Mouse (Mus musculus): ENCODE data around the gene Prr13. TPM values are rescaled to one million over a fixed set of nuclear protein-coding genes. Genes with fewer than 3 reads are reported as not detected.

Gene Prr13
- total RNA-seq, 4 experiments from 2014 or later = 18.7 to 25.3 (median 22.0) TPM

DNA sequence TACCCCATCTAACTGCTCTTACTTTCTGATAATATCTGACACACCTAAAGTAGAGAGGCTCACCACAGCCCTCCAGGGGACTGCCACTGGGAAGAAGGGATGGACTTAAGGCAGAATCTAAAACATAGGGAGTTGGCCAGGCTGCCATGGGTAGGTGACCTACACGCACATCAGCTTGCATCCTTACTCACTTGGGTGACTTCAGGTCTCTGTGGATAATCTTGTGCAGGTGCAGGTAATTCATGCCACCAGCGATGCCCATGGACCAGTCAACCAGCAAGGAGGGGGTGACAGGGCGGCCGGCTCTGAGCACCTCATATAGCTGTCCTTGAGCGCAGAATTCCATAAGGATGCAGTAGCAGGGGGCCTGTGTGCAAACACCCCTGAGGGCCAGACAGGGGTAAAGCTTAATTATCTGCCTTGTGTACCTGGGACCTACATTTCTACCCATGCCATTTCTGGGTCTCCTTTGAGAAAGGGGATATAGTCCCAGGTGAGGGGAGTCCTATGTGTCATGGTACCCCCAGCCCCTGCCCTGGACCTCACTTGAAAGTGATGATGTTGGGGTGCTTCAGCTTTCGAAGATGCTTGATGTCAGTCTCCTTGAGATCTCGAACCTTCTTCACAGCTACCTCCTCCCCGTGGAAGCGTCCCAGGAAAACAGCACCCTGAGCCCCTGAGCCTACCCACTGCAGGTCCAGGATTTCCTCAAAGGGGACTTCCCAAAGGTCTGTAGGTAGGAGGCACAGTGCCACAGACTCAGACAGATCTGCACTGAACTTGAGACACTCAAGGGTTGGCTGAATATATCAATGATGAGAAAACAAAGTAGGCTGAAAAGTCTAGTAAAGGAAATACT is 45.3 kb downstream of the Prr13 start:
- DNase-seq (ENCODE audit: low spot score) = no peak

DNA sequence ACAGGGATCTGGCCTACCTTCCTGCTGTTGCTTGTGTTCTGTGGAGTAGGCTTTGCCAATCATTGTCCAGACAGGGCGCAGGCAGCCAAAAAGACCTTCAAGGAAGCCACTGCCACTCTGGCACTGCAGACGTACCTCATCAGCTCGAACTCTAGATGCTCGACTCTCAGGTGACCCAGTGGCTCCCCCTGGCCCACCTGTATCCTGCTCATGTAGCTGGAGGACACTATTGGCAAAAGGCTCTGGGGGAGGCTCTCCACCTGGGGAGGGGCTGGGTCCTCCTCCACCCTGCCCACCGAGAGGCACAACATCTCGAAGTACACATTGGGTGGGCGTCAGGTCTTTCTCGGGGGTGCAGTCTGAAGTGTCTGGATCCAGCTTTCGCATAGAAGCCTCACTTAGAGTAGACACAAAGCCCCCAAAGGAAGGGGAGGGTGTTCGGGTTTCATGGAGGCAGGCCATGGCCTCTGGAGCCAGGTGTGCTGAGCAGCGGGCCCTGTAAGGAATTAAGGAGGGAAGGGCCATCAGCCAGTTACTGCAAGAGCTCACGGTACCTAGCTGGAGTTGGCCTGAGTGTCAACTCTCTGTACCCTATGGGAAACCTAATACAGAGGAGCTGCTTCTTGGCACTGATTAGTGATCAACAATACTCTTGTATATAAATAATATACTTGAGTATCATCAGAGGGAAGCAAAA is 46.4 kb downstream of the Prr13 start:
- DNase-seq (ENCODE audit: low spot score) = no peak

DNA sequence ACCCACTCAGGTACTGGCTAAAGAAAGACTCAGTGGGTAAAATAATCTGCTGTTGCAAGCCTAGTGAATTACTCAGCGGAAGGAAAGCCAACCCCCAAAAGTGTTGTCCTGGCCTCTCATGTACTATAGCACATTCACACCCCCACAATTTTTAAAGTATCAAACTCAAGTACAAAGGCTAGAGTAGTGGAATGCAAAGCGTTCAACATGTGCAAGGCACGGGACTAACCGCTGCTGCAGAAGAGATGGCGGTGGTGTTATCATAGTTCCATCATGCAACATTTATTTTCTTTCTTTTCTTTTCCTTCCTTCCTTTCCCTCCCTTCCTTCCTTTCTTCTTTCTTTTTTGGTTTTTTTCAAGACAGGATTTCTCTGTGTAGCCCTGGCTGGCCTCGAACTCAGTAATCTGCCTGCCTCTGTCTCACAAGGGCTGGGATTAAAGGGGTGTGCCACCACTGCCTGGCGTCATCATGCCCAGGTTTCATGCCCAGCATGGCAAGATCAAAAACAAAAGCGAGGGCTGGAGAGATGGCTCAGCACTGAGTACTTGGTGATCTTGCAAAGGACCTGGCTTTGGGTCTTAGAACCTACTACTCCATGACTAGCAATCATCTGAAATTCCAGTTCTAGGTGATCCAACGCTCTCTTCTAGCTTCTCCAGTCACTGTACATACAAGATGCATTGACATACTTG is 47.1 kb downstream of the Prr13 start:
- no peak for DNase-seq (ENCODE audit: low spot score)

DNA sequence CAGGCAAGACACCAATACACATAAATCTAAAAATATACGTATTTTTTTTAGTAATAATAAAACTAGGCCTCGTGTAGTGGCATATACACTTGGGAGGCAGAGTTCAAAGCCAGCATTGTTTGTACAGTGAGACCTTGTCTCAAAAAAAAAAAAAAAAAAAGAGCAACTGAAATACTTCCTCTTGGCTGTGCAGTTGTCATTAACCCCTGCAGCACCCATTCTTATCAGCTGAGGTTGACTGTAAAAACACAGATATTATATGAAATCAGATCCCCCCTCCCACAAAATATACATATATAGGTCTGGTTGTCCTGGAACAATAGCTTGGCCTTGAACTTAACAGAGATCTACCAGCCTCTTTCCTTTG is 47.6 kb downstream of the Prr13 start:
- no peak for DNase-seq (ENCODE audit: low spot score)

DNA sequence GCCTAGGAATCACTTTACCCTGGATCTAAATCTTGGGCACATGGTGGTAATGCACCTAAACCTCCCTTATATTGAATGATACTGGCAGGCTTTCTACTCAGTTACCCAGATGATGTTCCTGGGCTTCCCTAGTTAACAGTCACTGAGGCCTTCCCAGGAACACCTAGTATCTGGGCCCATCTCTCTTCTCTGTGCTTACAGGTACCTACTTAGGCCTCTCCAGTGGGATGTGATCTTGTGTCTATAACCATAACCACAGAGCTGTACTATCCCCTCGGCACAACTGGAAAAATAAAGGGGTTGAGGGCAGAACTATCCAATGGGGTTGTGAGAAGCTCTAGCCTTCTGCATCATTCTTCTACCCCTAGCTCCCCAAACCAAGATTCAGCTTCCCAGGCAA is 48.0 kb downstream of the Prr13 start:
- no peak for DNase-seq (ENCODE audit: low spot score)

DNA sequence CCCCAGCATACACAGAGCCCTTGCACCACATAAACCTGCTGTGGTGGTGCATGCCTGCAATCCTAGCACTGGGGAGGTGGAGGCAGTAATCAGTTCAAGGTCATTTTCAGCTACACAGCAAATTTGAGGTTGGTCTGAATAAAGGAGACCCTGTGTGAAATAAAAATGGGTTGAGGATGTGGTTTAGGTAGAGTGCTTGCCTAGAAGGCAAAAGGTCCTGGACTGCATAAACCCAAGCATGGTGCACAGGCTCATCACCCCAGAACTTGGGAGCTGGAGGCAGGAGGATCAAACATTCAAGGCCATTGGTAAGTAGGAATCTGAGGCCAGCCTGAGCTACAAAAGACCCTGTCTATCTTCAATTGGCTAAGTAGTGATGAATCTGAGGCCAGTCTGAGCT is 48.7 kb downstream of the Prr13 start:
- no peak for DNase-seq (ENCODE audit: low spot score)

DNA sequence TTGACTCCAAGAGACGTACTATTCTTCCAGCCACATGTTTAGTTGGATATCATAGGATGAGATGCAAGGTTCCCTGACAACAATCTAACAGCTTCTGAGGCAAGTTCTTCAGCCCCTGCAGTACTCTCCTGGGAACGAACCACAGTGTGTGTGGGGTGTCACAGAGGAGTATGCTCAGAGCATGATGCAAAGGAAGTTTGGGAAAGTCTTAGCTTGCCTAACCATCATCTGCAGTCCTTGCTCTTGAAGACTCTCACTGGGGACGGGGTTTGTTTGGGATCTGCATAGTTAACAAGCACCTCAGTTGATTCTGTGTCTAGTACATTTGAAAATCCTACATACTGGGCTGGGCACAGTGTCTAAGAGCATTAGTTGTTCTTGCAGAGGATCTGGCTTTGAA is 49.5 kb downstream of the Prr13 start:
- no peak for DNase-seq (ENCODE audit: low spot score)

DNA sequence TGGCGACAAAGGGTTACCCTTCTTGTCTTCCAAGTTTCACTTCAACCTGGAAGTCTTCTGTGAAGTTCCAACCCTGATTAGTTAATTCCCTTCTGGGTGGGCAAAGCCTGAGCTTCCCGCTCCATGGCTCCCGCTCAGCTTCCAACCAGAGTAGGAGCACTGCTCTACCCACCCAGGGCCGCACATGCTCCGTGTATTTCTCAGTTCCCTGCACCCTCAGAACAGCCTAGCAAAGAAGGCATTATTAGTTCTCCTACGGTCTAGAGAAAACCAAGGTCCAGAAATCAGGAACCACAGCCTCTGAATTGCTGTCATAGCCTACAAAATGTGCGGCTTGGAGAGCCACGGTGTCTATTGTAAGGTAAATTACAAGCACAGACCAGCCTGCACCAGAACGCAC is 51.3 kb downstream of the Prr13 start:
- DNase-seq (ENCODE audit: low spot score) = no peak

DNA sequence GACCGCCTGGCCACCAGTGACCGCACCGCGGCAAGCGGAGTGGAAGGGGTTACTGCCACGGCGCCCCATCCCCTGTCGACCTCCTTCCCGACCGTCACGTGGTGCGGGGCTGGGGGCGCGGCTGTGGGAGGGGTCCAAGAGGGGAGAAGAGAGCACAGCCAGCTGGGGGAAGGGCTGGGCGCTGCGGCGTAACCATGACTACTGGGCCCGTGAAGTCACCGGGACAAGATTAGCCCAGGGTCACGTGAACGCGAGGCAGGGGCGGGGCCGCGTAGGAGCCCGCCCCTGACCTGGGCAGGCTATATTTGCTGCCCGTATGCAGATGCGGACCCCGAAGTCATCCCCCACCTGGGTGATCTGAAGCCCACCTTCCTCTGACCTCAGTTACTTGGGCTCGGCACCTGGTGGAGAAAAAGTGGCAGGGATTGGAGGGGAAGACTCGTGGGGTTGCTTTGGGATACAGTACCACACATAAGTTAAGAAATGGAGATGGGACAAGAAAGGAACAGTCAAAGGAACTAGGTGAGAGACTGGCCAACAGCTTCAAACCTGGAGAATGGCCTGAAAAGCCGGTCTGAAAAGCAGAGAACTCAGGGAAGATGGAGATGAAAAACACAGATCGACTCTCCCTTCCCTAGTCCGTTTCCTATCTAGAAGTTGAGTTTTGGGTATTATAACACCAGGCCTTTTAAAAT is 51.9 kb downstream of the Prr13 start:
- peak; percentile 66 for DNase-seq (ENCODE audit: low spot score)

DNA sequence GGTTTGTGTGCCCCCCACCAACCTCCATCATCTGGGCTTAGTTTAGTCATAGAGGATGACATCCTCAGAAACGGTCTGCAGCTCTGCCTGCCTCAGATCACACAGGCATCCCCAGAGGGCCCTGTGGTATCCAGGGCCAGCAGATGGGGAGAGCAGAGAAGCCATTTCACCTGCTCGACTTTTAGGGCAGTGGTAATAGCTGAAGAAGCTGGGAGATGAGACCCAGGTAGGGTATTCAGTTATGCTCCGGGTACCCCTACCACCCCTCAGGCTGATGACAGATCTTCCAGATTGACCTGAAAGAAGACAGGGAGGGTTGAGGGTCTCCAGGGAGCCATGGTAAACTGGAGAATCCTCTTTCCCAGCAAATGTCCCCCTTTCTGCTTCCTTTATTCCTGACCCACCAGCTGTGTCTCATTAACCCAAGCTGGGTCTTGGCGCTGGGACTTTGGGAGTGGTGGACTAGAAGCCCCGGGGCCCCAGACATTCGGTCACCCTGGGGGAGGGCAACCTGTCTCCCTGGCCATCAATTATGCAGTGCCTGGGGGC is 52.5 kb downstream of the Prr13 start:
- no peak for DNase-seq (ENCODE audit: low spot score)

DNA sequence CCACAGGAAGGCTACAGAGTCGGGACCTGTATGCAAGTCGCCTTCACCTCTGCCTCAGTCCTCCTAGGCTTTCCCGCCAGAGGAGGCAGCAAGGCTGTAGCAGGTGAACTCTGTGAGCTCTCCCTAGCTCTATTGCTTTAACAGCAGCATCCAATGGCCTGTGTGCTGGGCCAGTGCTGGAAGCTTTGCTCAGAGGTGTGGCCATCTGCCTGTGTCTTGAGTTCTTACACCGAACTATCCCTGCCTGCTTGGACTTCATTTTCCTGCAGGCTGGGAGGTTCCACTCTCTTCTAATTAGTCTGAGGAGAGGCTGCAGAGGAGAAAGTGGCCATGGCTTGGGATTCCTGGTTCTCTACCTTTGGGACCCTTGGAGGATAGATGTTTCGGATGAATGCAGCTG is 53.2 kb downstream of the Prr13 start:
- no peak for DNase-seq (ENCODE audit: low spot score)

Other genes with a start within 250 kb of the Prr13 start
- gene Itgb7, start 227.1 kb upstream of the Prr13 start, total RNA-seq (2022) = 1 to 10 TPM in 2 of 4 experiments, under 1 TPM in 2; 0.82 to 3.2 (median 1.5) TPM
- 10 to 100 TPM; 15.3 to 20.6 (median 17.3) TPM for gene Rarg, start 201.5 kb upstream of the Prr13 start, total RNA-seq (2022)
- gene Gm9918, start 188.5 kb upstream of the Prr13 start, total RNA-seq (2022) = not detected
- gene Mfsd5, start 179.6 kb upstream of the Prr13 start, total RNA-seq (2022) = 10 to 100 TPM; 17.4 to 20.8 (median 18.7) TPM
- 1 to 10 TPM in 1 of 4 experiments, under 1 TPM in 3; 0.38 to 1.1 (median 0.93) TPM for gene Espl1, start 162.8 kb upstream of the Prr13 start, total RNA-seq (2022)
- 100 to 1,000 TPM; 300 to 347 (median 339) TPM for gene Pfdn5, start 132.9 kb upstream of the Prr13 start, total RNA-seq (2022)
- 10 to 100 TPM; 23.2 to 24.6 (median 24.5) TPM for gene Myg1, start 127.3 kb upstream of the Prr13 start, total RNA-seq (2022)
- gene Aaas, start 108.3 kb upstream of the Prr13 start, total RNA-seq (2022) = 10 to 100 TPM in 3 of 4 experiments, 1 to 10 TPM in 1; 9.8 to 15.0 (median 12.5) TPM
- gene Sp7, start 91.8 kb upstream of the Prr13 start, total RNA-seq (2022) = not detected
- 10 to 100 TPM; 31.8 to 43.8 (median 38.7) TPM for gene Sp1, start 52.9 kb upstream of the Prr13 start, total RNA-seq (2022)
- under 1 TPM; 0.19 to 1.00 (median 0.63) TPM for gene Amhr2, start 13.7 kb upstream of the Prr13 start, total RNA-seq (2022)
- gene Pcbp2, start 11.5 kb downstream of the Prr13 start, total RNA-seq (2022) = 100 to 1,000 TPM; 452 to 509 (median 465) TPM
- gene Gm10337, start 44.7 kb downstream of the Prr13 start, total RNA-seq (2022) = not detected
- gene Map3k12, start 58.0 kb downstream of the Prr13 start, total RNA-seq (2022) = 1 to 10 TPM; 1.7 to 2.8 (median 2.3) TPM
- 10 to 100 TPM; 38.8 to 50.0 (median 44.7) TPM for gene Tarbp2, start 59.2 kb downstream of the Prr13 start, total RNA-seq (2022)
- 1 to 10 TPM in 3 of 4 experiments, under 1 TPM in 1; 0.65 to 2.2 (median 1.9) TPM for gene Npff, start 65.9 kb downstream of the Prr13 start, total RNA-seq (2022)
- 1 to 10 TPM in 1 of 4 experiments, not detected in 3; 1.4 TPM for gene Gm28047, start 166.0 kb downstream of the Prr13 start, total RNA-seq (2022)
- gene Atf7, start 166.4 kb downstream of the Prr13 start, total RNA-seq (2022) = 10 to 100 TPM; 46.6 to 54.0 (median 52.1) TPM
- gene Atp5g2, start 213.3 kb downstream of the Prr13 start, total RNA-seq (2022) = 10 to 100 TPM; 21.1 to 79.9 (median 33.0) TPM

Measured in heart, adult 8-10 months (tissue).